Mouse (Mus musculus) bone marrow macrophage, adult 2 months (primary cell): ENCODE data around the gene Kmt5c. TPM values are rescaled to one million over a fixed set of nuclear protein-coding genes. Genes with fewer than 3 reads are reported as not detected.

Experiments used
- H3K27ac ChIP-seq: 2 replicates; pipeline ENCODE4 v1.5.1; 2012; ENCODE audit warnings: low read depth, low read length; ENCODE audit not compliant: insufficient read depth
- H3K4me1 ChIP-seq: 2 replicates; pipeline ENCODE4 v1.6.1; 2012; ENCODE audit warnings: low read length; ENCODE audit not compliant: control insufficient read depth, insufficient read depth
- H3K4me3 ChIP-seq: 2 replicates; pipeline ENCODE4 v1.5.1; 2012; ENCODE audit warnings: mild to moderate bottlenecking, low read length, moderate library complexity; ENCODE audit not compliant: insufficient read depth
- CTCF ChIP-seq: IDR thresholded peaks from 2 replicates; pipeline ENCODE4 v1.5.1; 2012; ENCODE audit warnings: low read depth, mild to moderate bottlenecking, low read length, moderate library complexity
- POLR2A ChIP-seq: IDR thresholded peaks from 2 replicates; pipeline ENCODE4 v1.6.1; 2012; ENCODE audit warnings: mild to moderate bottlenecking, low read depth, low read length, borderline replicate concordance
- polyA plus RNA-seq: library from polyadenylated mRNA; stranded (reverse); fragments of >200 nt; gene quantifications from 2 replicates; pipeline ENCODE4 v1.2.4, GENCODE M21; 2012; ENCODE audit not compliant: missing spikeins, insufficient read depth, insufficient read length

The Kmt5c gene
- polyA plus RNA-seq, 1 experiment, result 109 TPM

- H3K4me1 ChIP-seq, result no peaks in the 10 kb centered on the region
- no peak for TF ChIP-seq POLR2A
- TF ChIP-seq CTCF, result no peak
- H3K27ac ChIP-seq, result no peak overlapping the region
- no peak overlapping the region for H3K4me3 ChIP-seq
Measured at GRCm38 (mm10) chr7:4764946-4765710, 25.2 kb downstream of the Kmt5c start.

DNA sequence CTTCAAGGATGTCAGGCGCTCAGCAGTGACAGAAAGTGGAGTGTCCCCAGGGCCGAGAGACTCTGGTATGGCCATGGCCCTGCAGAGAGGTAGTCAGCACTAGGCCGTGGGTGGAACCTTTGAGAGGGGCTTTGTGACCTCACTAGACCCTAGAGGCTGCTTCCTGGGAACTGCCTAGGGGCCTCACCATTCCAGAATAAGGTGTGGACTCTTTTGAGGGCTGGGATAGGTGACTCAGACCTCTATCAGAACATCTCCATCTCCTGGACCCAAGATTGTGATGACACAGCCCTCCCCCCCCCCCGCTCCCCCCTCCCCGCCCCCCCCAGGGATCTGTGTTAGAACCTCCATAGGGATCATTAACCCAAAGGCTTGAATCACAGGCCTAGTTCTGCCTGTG lies 31.3 kb downstream of the Kmt5c start, which contains the start of gene Fam71e2:
Fam71e2 (minus strand) TSS at position 101 of the 400 bp plus-strand sequence.
- Histone ChIP-seq H3K4me1 (no peaks in the 10 kb centered on the region), H3K27ac (no peak within 1 kb of the TSS), H3K4me3 (no peak within 1 kb of the TSS)
- TF ChIP-seq POLR2A (no peak), CTCF (no peak)

DNA sequence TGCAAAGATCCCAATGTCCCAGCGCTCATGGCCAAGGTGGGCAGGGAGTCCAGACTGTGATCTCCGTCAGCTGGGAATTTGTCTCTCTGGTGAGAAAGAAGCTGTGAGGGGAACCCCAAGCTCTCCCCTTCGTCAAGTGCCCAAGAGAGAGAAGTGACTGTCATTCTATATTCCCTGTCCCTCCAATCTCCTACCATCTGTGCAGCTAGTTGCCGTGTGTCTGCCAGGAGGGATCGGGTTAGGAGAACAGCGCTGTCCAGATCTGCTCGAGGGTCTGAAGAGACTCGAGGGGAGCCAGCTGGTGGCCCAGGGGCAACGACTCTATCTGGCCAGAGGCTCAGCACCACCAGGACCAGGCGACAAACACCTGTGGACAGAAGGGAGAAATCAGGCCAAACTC lies 36.2 kb downstream of the Kmt5c start:
- Histone ChIP-seq H3K4me3 (no peak overlapping the region), H3K27ac (no peak overlapping the region), H3K4me1 (no peaks in the 10 kb centered on the region)
- TF ChIP-seq CTCF (no peak), POLR2A (no peak)

DNA sequence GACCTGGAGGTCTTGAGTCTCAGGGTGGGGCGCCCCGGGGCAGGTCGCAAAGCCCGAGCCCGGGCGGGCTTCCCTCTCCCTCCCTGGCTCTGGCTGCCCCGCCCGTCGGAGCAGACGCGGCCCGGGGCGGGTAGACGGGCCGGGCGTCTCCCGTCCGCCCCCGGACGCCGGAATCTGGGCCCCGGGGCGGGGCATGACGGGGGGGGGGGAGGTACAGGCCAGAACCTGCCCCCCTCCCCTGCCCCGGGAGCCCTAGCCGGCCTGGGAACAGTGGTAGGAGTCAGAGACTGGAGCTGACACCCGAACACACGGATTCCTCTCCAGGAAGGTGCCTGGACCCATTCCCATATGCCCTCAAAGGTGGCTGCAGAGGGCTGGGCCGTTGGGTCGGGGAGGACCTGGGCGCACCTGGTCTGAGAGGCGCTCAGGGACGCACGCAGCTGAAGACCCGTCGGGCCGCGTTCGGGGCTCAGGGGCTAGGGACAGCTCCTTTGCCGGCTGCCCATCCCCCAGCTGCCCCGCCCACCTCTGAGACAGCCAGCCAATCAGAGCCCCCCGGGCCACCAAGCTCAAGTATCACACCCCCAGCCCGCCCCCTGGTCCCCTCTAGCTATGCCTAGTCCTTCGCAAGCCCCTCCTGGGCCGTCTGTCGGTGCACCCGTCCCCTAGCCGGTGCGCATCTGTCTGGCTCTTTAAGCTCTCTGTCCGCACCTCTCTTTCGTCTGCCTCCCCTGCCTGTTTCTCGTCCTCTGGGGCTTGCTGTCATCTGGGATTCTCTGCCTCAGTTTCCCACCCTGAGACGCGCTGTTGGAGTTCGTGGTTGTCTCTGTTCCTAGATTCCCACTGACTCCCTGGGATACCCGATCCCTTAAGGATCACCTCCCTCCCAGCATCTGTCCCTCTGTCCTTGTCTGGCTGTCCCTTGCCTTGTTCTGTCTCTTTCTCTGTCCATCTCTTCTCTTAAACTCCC lies 37.2 kb downstream of the Kmt5c start:
- TF ChIP-seq CTCF (no peak), POLR2A (no peak)

GRCm38 (mm10) chr7:4777851-4778637 lies 38.1 kb downstream of the Kmt5c start:
- TF ChIP-seq POLR2A, result no peak
- no peak for TF ChIP-seq CTCF
- H3K27ac ChIP-seq, result no peak overlapping the region
- no peak overlapping the region for H3K4me3 ChIP-seq
- no peaks in the 10 kb centered on the region for H3K4me1 ChIP-seq

More for the DNA sequence above, 37.2 kb downstream of the Kmt5c start:
- no peaks in the 10 kb centered on the region for H3K4me1 ChIP-seq
- no peak overlapping the region for H3K27ac ChIP-seq
- H3K4me3 ChIP-seq, result peak overlapping the region; percentile 37

DNA sequence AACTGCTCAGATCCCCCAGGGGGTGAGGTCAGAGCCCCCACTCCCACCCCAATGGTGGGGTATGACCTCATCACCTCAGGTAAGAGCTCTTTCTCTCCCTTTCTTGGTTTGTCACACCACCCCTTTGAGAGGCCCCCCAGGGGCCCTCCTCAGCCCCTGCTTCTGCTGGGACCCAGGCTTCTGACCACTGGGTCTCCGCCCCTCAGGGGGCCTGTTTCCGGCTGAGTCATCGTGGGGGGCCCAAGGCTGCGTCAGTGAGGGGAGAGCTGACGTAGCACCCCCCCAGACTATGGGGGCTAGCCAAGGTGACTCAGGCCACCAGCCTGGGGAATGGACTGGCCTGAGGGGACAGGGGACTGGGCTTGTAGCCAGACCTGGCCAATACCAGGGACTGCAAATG lies 40.0 kb downstream of the Kmt5c start:
- Histone ChIP-seq H3K4me1 (no peaks in the 10 kb centered on the region), H3K27ac (no peak overlapping the region), H3K4me3 (no peak overlapping the region)
- TF ChIP-seq CTCF (no peak), POLR2A (no peak)

DNA sequence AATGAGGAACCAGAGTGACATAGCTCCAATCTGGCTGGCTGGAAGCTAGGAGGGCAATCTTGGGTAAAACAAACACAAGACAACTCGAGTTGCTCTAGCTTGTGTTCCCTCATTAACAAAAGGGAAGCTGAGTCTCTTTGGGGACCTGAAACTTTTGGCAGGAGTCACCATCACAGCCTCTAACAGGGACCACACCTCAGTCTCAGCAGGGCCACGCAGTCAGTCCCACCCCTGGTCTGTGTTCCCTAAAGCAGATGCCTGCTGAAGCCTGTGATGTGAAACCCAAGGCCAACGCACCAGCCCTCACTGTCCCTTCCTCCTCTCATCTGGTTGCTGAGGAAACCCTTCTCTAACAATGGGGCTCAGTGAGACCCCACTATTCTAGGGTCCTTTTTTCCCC lies 42.2 kb downstream of the Kmt5c start:
- H3K4me3 ChIP-seq, result no peak overlapping the region
- H3K4me1 ChIP-seq, result peaks cover 7% of the 10 kb centered on the region
- TF ChIP-seq POLR2A (no peak), CTCF (no peak)
- H3K27ac ChIP-seq, result no peak overlapping the region

DNA sequence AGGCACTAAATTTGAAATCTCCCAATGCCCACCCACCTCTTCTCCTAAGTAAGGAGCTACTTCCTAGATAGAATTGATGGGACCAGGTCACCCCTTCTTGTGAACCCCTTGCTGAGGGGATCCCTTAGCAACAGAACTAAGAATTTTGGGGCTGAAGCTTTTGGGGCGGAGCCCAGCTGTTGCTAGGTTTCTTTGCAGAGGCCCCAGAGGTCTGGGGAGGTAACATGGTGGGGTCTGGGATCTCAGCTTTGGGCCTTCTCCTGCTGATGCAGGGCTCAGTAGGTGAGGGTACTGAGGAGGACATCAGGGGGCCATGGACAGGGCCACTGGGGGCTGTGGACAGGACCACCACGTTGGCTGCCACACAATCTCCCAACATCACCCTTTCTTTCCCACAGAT lies 42.8 kb downstream of the Kmt5c start, which contains the start of the genes Il11 and Tmem190:
Il11 (minus strand) TSS at position 101 of the 400 bp plus-strand sequence.
Tmem190 (plus strand) TSS at position 179 of the 400 bp plus-strand sequence.
- Histone ChIP-seq H3K4me3 (no peak within 1 kb of the TSS), H3K27ac (no peak within 1 kb of the TSS), H3K4me1 (peaks cover 7% of the 10 kb centered on the region)
- TF ChIP-seq POLR2A (no peak), CTCF (no peak)

- Histone ChIP-seq H3K4me3 (no peak overlapping the region), H3K4me1 (peaks cover 9% of the 10 kb centered on the region), H3K27ac (no peak overlapping the region)
- TF ChIP-seq POLR2A (no peak), CTCF (no peak)
Measured at GRCm38 (mm10) chr7:4783667-4784268, 43.9 kb downstream of the Kmt5c start.
